Mouse (Mus musculus) liver, adult 2 months (tissue): Measurements from ENCODE around the gene Npnt. TPM values are rescaled to one million over a fixed set of nuclear protein-coding genes. Genes with fewer than 3 reads are reported as not detected.

Experiments used
- DNase-seq: peaks from one replicate; pipeline ENCODE4 v3.0.0-alpha.2; 2011; ENCODE audit warnings: low read depth, low spot score; ENCODE audit errors: extremely low read depth
- H3K27ac ChIP-seq: fragments of 200-500 bp; replicated peaks from 2 replicates; pipeline ENCODE4 v1.5.1; 2012; ENCODE audit warnings: low read depth, mild to moderate bottlenecking, control low read depth, inconsistent platforms, low read length; ENCODE audit not compliant: insufficient read depth
- H3K27me3 ChIP-seq: fragments of 200-500 bp; 2 replicates; pipeline ENCODE4 v1.6.1; 2012; ENCODE audit warnings: mild to moderate bottlenecking, moderate library complexity, low read length, inconsistent platforms; ENCODE audit not compliant: control insufficient read depth, insufficient read depth
- H3K36me3 ChIP-seq: fragments of 200-500 bp; 2 replicates; pipeline ENCODE4 v1.6.1; 2012; ENCODE audit warnings: low read length, inconsistent platforms; ENCODE audit not compliant: control insufficient read depth, insufficient read depth
- H3K4me1 ChIP-seq: fragments of 200-500 bp; 2 replicates; pipeline ENCODE4 v1.6.1; 2011; ENCODE audit warnings: low read length; ENCODE audit not compliant: control insufficient read depth, insufficient read depth
- H3K4me3 ChIP-seq: fragments of 200-500 bp; 2 replicates; pipeline ENCODE4 v1.5.1; 2011; ENCODE audit warnings: low read depth, mild to moderate bottlenecking, control low read depth, low read length, moderate library complexity; ENCODE audit not compliant: insufficient read depth
- H3K79me2 ChIP-seq: fragments of 200-500 bp; 2 replicates; pipeline ENCODE4 v1.6.1; 2012; ENCODE audit warnings: inconsistent platforms, mild to moderate bottlenecking, low read length, moderate library complexity; ENCODE audit not compliant: control insufficient read depth, insufficient read depth
- H3K9ac ChIP-seq: fragments of 200-500 bp; 2 replicates; pipeline ENCODE4 v1.6.1; 2012; ENCODE audit warnings: low read depth, mild to moderate bottlenecking, control low read depth, inconsistent platforms, low read length
- CTCF ChIP-seq: fragments of 200-500 bp; IDR thresholded peaks from 2 replicates; pipeline ENCODE4 v1.5.1; 2011; ENCODE audit warnings: low read depth, low read length, control low read depth
- POLR2A ChIP-seq: fragments of 200-500 bp; IDR thresholded peaks from 2 replicates; pipeline ENCODE4 v1.6.1; 2011; ENCODE audit warnings: low read length, control low read depth; ENCODE audit not compliant: insufficient read depth; ENCODE audit errors: extremely low read depth
- WGBS: fragments of 180-500 bp; shearing (Covaris S2); methylation state at CpG from one replicate; pipeline ENCODE4 v1.1.7; 2018; 5-methylcytosine and 5-hydroxymethylcytosine counted together
- polyA plus RNA-seq: library from polyadenylated mRNA; depleted of rRNA; stranded (reverse); fragments of >200 nt; gene quantifications from 2 replicates; pipeline ENCODE4 v1.2.3, GENCODE M21; 2012
- total RNA-seq: library from RNA; depleted of rRNA; stranded (reverse); fragments of >200 nt; gene quantifications from 2 replicates; pipeline ENCODE4 v1.2.3, GENCODE M21; 2014

Npnt gene
- total and polyA plus RNA-seq, 2 experiments = 0.09 to 0.39 TPM

GRCm38 (mm10) chr3:132905224-132905930 is 44.7 kb downstream of the Npnt start:
- no peaks in the 10 kb centered on the region for H3K27me3 ChIP-seq
- TF ChIP-seq POLR2A = no peak
- no peak for TF ChIP-seq CTCF
- no peak overlapping the region for H3K9ac ChIP-seq
- WGBS = 90% methylated on average over 7 of the region's 7 CpGs
- no peak for DNase-seq
- H3K79me2 ChIP-seq = no peaks in the 10 kb centered on the region
- H3K36me3 ChIP-seq = no peaks in the 10 kb centered on the region
- H3K4me1 ChIP-seq = no peaks in the 10 kb centered on the region
- no peak overlapping the region for H3K4me3 ChIP-seq
- H3K27ac ChIP-seq = no peak overlapping the region

DNA sequence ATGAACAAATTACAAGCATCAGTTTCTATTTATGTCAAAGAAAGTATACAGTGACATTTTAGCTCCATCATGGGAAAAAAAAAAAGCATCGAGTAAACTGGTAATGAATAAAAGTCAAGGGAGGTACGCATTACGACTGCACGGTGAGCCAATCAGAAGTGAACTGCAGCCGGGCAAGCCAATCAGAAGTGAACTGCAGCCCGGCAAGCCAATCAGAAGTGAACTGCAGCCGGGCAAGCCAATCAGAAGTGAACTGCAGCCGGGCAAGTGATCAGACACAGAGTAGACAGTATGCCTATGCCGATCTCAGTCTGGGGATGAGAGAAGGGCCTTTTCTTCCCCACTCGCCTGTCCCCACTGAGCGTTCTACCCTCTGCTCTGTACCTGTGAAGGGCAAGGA is 46.7 kb downstream of the Npnt start:
- TF ChIP-seq POLR2A = no peak
- no peak for TF ChIP-seq CTCF
- 96% methylated on average over 11 of the region's 11 CpGs for WGBS
- H3K9ac ChIP-seq = no peak overlapping the region
- no peak overlapping the region for H3K4me3 ChIP-seq
- no peak overlapping the region for H3K27ac ChIP-seq
- H3K27me3 ChIP-seq = no peaks in the 10 kb centered on the region
- H3K36me3 ChIP-seq = no peaks in the 10 kb centered on the region
- no peaks in the 10 kb centered on the region for H3K79me2 ChIP-seq
- H3K4me1 ChIP-seq = no peaks in the 10 kb centered on the region
- no peak for DNase-seq

DNA sequence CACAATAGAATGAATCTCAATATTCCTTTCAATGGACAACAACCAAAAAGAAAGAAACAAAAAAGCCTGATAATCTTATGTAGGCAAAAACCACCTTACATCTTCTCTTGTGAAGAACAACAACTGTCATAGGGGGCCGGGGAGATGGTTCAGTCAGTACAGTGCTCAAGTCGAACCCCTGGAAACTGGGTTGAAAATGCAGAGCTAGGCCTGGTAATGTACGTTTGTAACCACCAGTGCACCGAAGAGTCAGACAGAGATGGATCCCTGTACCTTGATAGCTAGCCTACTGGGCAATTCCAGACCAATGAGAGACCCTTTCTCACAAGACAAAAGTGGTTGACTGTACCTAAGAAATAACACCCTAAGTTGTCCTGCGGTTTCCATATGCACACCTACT is 47.2 kb downstream of the Npnt start:
- Histone ChIP-seq H3K36me3 (no peaks in the 10 kb centered on the region), H3K79me2 (no peaks in the 10 kb centered on the region), H3K4me1 (no peaks in the 10 kb centered on the region), H3K27me3 (no peaks in the 10 kb centered on the region), H3K9ac (no peak overlapping the region), H3K4me3 (no peak overlapping the region), H3K27ac (no peak overlapping the region)
- DNase-seq = no peak
- 95% methylated on average over 5 of the region's 5 CpGs for WGBS
- TF ChIP-seq CTCF (no peak), POLR2A (no peak)

DNA sequence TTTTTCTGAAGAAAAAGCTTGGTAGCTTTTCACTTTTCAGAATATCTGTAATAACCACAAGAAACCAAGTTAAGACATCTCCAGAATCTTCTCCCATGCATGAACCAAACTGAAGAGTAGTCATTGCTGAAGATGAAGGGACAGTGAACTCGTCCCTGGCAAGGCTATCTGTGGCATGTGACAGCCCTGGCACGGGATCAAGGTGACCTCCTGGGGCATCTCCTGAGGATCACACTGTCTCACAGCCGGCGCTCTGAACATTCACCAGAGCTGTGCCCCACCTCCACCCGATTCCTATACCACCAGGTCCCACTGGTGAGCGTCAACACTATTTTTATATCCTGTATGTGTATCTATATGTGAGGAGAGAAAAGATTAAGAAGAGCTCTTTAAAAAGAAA is 47.9 kb downstream of the Npnt start:
- 56% methylated on average over 6 of the region's 6 CpGs for WGBS
- peak; percentile 43 for DNase-seq
- no peaks in the 10 kb centered on the region for H3K36me3 ChIP-seq

GRCm38 (mm10) chr3:132897891-132898290 is 52.2 kb downstream of the Npnt start:
- no peak for TF ChIP-seq POLR2A
- TF ChIP-seq CTCF = no peak

More for the DNA sequence above, 47.9 kb downstream of the Npnt start:
- no peak for TF ChIP-seq CTCF
- TF ChIP-seq POLR2A = no peak
- Histone ChIP-seq H3K79me2 (no peaks in the 10 kb centered on the region), H3K4me3 (no peak overlapping the region), H3K4me1 (no peaks in the 10 kb centered on the region), H3K27ac (no peak overlapping the region), H3K27me3 (no peaks in the 10 kb centered on the region), H3K9ac (no peak overlapping the region)

DNA sequence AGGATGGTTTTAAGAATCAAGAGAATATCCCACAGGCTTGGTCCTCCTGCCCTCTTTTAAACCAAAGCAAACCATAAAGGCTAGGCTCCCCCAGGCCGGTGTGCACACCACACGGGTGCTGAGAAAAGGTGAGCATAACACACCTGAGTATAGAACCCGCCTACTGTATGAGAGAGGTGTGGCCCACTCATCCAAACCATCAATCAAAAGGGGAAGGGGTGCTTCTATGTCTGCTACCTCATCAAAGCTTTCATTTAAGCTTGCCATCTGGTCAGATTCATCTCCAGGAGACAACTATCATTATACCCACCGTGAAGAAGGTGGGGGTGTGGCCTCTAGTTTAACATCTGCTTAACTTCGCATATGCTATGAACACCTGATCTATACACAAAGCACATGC is 52.7 kb downstream of the Npnt start:
- no peaks in the 10 kb centered on the region for H3K4me1 ChIP-seq
- no peak overlapping the region for H3K9ac ChIP-seq
- H3K79me2 ChIP-seq = no peaks in the 10 kb centered on the region
- no peaks in the 10 kb centered on the region for H3K27me3 ChIP-seq
- H3K4me3 ChIP-seq = no peak overlapping the region
- no peaks in the 10 kb centered on the region for H3K36me3 ChIP-seq
- no peak overlapping the region for H3K27ac ChIP-seq
- no peak for TF ChIP-seq CTCF
- WGBS = 92% methylated on average over 5 of the region's 5 CpGs
- DNase-seq = no peak

More at GRCm38 (mm10) chr3:132897891-132898290, 52.2 kb downstream of the Npnt start:
- Histone ChIP-seq H3K27me3 (no peaks in the 10 kb centered on the region), H3K4me3 (no peak overlapping the region), H3K79me2 (no peaks in the 10 kb centered on the region), H3K27ac (no peak overlapping the region), H3K36me3 (no peaks in the 10 kb centered on the region), H3K4me1 (no peaks in the 10 kb centered on the region), H3K9ac (no peak overlapping the region)
- DNase-seq = no peak
- WGBS = 88% methylated on average over 4 of the region's 4 CpGs
